Mouse (Mus musculus): ENCODE results near the gene Tspan8.
"Not testable (repeated sequence)": the region's sequence is repeated elsewhere in the genome, so short reads cannot be mapped to it uniquely, and the experiment has no call there.

The Tspan8 gene

DNA sequence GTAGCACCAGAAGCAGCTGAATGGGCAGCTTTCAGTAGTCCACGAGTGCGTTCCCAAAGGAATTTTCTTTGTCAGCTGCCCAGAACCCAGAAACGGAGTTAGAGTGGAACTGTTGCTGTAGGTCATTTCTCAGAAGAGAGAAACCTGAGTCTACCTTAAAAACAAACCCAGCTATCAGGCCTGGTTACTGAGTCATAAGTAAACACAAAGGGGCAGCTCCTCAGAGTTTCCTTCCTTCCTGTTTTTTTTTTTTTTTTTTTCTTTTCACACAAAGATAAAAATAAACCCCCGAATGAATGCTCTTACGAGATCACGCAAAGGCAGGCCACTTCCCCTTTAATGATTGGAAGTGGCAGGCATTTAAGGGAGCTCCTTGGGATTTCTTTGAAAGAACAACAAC, at the start of gene Tspan8:
Gene Tspan8, plus strand, starts transcription at position 322 of the 400 bp plus-strand sequence.
- DNase-seq, result no peak

DNA sequence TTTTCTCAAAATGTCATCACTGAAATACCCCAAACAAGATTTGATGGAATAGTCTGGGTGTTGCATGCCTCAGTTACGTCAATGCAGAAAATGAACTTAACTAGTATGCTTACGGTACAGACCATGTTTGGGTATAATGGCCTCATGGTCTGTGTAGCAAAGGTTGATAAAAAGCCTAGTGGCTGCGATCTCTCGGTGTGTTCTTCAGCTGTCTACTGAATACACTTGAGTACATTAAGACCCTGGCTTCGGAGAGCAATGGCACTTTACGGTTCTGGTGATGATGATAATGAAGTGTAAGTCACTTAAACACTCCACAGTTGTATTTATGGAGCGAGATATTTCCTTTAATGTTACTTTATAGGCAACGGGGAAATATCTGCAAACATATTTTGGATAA, 46.6 kb upstream of the Tspan8 start:
- DNase-seq, result no peak

DNA sequence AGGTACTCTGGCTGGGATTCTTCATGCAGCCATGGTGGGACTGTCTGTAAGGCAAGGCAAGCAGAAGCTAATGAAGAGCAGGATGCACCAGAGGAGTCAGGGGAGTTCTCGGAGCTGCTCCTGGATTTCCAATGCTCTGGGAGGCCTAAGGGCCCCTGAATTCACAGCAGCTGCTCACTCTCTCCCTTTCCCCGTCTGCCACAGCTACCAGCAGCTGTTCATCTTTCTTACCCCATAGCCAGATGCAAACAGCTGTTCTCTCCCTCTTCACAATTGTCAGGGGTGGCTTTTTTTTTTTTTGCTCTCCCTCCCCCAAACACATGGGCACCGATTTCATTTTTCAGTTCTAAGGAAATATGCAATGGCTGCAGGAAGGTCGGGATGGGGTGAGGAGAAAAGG, 42.2 kb upstream of the Tspan8 start:
- DNase-seq, result peak; percentile 19 to 58

DNA sequence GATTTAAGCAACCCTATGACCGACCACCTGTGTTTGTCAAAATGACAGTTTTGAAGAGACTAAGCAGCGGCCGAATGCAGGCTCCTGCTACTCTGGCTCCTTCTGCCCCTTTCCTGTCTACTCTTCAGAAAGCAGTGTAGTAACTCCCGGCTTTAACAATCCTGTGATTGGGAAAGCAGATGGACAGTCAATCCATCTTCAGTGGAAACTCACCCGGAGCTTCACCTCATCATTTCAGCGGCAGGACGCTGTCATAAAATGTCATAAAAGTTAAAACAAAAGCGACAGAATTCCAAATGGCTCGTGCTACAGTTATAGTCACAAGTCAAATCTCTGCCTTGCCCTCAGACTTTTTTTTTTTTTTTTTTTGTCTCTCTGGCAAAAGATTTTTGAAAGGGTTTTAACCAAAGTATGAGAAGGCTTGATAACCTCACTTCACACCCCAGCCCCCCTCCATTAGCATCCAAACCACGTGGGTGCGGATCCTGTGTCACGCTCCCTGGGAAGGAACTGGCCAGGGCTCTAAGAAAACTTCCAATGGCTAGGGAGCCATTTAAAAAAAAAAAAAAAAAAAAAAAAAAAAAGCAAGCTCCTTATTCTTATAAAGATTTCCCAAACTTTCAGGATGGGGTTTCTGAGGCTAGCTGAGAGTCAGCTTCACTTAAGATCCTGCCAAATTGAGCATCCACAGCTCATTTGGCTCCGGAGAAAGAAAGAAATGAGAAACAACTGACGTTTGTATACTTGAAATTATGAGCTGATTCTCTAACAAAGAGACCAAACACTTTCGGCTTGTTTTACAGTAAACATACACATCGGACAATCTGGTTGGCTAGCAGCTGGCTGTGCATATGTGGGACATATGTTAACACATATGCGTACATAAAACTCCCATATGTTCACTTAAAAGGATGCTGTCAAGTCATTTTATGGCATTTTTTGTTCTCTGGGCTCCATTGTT, 40.4 kb upstream of the Tspan8 start:
- peak; percentile 73 to 87 for DNase-seq

GRCm38 (mm10) chr10:115777366-115777765, 39.3 kb upstream of the Tspan8 start:
- DNase-seq, result no peak

GRCm38 (mm10) chr10:115778624-115779023, 38.0 kb upstream of the Tspan8 start:
- peak; percentile 40 to 51 for DNase-seq

GRCm38 (mm10) chr10:115780239-115781016, 36.2 kb upstream of the Tspan8 start:
- DNase-seq, result no peak

DNA sequence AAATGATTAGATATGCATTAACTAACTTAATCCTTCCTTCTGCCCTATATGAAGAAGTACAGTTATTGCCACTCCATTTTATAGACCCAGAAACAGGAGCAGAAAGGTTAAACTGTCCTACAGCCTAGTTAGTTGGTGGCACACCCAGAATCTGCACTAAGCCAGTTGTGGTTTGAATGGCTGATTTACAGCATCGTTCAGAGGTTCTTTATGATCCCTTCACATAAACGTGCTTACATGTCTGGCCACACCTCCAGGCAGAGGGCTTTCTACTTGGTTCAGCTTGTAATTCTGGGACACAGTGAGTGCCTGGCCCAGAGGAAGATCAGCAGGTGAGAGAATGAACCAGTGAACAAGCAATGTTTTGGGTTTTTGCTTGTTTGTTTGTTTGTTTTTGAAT, 33.4 kb upstream of the Tspan8 start:
- no peak for DNase-seq

GRCm38 (mm10) chr10:115790788-115791187, 25.8 kb upstream of the Tspan8 start:
- DNase-seq, result no peak

- no peak for DNase-seq
Observed at GRCm38 (mm10) chr10:115796072-115796788, 20.4 kb upstream of the Tspan8 start.

GRCm38 (mm10) chr10:115801464-115801863, 15.2 kb upstream of the Tspan8 start:
- no peak for DNase-seq

DNA sequence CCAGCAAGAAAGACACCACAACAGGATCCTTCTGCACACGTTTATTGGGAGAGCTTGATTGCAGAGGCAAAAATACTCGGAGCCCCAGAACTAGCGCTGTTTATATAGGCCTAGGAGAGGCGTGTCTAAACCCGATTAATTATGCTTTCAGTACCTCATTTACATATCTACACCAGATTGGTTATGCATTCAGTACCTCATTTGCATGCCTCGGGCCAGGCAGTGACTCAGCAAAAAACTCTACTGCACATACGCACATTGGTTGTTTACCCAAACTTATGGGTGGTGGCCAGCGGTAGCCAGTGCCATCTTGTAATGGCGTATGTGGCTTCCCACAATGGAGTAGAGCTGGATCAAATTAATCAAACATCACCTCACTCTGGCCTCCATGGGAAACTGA, 13.6 kb upstream of the Tspan8 start:
- DNase-seq, result not testable (repeated sequence)

DNA sequence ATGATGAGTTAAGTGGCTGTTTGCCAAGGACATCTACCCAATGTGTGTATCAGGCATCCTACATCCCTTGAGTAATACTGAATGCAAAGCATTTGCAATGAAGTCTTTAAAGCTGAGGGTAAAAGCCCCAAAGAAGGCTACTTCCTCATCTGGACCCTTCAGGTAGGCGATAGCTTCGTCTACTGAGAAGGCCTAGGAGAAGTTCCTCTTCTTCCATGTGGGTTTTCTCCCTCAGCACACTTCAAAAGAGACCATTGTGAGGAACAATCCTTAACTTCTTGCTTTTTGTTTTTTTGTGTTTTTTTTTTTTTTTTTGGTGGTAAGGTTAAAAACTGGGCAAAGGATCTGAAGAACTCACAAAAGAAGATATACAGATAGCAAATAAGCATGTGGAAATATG, 12.9 kb upstream of the Tspan8 start:
- DNase-seq, result no peak

DNA sequence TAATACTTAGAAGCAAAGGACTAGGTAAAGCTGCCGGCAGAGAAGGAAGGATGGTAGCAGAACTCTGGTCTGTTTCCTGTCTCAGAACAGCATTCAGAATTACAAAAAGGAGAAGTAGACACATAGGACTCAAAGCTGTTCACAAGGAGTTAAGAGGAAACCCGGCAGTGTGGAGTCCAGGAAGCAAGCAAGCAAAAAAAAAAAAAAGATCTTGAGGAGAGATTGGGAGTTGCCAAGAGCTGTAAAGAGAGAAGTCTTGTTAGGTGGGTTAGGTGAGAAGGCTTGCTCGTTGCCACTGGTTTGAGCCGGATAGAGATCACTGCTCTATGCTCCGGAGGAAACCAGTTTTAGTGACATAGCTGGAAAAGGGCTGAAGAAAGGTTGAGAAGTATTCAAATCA, 10.6 kb upstream of the Tspan8 start:
- DNase-seq, result no peak

- no peak for DNase-seq
Observed at GRCm38 (mm10) chr10:115809169-115809568, 7.5 kb upstream of the Tspan8 start.

GRCm38 (mm10) chr10:115811519-115811918, 5.1 kb upstream of the Tspan8 start:
- DNase-seq, result no peak

GRCm38 (mm10) chr10:115814878-115815277, 1.8 kb upstream of the Tspan8 start:
- DNase-seq, result no peak

- DNase-seq, result peak; percentile 38 to 69
Observed at GRCm38 (mm10) chr10:115817056-115817724, 558 bp downstream of the Tspan8 start.

GRCm38 (mm10) chr10:115825289-115825688, 8.7 kb downstream of the Tspan8 start:
- no peak for DNase-seq

GRCm38 (mm10) chr10:115828872-115829271, 12.2 kb downstream of the Tspan8 start:
- DNase-seq, result no peak

DNA sequence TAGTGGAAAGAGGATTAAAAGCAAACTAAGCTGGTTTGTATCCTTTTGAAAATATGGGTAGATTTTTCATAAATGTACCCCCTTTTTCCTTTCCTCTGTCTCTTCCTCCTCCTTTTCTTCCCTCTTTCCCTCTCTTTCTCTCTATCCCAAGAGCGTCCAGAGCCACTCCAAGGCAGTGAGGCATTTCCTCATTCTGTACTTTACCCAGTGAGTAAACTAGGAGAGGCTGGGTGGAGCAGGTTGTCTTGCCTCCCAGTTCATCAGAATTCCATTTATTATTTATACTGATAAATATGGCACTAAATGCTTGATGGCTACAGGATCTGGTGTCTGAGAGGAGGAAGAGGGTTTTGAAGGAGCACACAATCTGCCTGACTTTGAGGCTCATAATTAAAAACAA, 13.1 kb downstream of the Tspan8 start:
- DNase-seq, result no peak

DNA sequence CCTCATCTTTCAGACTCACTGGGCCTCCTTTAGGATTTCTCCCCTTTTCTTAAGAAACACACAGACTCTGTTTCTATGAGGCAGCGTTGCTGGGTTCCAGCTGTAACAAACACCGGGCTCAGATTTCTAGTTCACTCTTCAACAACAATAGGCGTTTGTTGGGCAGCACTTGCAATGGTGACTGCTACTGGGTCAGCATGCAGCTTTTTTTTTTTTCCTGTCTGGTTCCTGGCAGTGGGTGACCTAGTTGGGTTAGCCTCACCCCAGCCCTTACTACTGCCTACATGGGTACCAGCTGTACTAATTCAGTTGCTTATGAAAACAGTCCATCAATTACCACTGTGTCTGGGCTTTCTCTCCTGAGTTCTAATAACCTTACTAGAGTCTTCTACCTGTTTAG, 14.1 kb downstream of the Tspan8 start:
- no peak for DNase-seq

DNA sequence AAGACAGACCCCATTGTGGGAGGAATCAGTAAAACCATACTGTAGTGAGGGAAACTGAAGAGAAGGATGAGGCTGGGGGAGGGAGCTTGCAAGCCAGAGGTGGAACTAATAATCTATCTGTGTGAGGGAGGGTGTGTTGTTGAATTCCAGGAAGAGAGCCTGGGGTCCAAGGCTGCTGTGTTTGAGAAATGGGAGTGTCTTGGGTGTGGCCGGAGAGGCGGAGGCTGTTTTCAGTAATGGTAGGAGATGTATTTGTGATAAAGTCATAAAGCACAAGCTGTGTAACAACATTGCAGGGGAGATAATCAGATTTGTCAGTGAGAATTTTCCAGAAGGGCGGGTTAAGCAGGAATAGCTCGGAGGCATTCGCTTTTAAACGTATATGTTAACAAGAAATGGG, 17.4 kb downstream of the Tspan8 start:
- no peak for DNase-seq

All from lung, postnatal 4 days (tissue).